Mouse (Mus musculus) megakaryocyte progenitor cell, adult 5-6 weeks (primary cell): Measurements from ENCODE around the gene Hprt. TPM values are rescaled to one million over a fixed set of nuclear protein-coding genes. Genes with fewer than 3 reads are reported as not detected.

Experiments used
- total RNA-seq, 2 experiments: library from RNA; stranded (forward) in 1 of 2; stranded (reverse) in 1 of 2; fragments of 157-497, 149-512 nt in 1 of 2; fragments of 200-1000 nt in 1 of 2; gene quantifications; 2 replicates each; pipeline versions ENCODE4 v1.2.3 to v1.2.4; 2015 to 2017

Gene Hprt
- total RNA-seq, 2 experiments from 2014 or later: 392 to 396 TPM

Other genes with a start within 250 kb of the Hprt start
- not detected in 2 replicates for gene Ccdc160, start 196.9 kb upstream of the Hprt start, total RNA-seq (2015)
- gene Ccdc160, start 196.9 kb upstream of the Hprt start, total RNA-seq (2017): not detected in 2 replicates
- gene Phf6, start 75.9 kb upstream of the Hprt start, total RNA-seq (2015): 42.8 and 45.0 TPM in 2 replicates
- gene Phf6, start 75.9 kb upstream of the Hprt start, total RNA-seq (2017): 35.3 and 41.6 TPM in 2 replicates